Mouse (Mus musculus): ENCODE data around the gene Mboat1. TPM values are rescaled to one million over a fixed set of nuclear protein-coding genes. Genes with fewer than 3 reads are reported as not detected.
A peak's percentile ranks its signal among the peaks of the same experiment; 100 is the strongest.

Mboat1 gene
- polyA plus RNA-seq, 1 experiment = 1.8 TPM

GRCm38 (mm10) chr13:30251431-30251830, 115.1 kb downstream of the Mboat1 start:
- DNase-seq (ENCODE audit: low read depth) = no peak
- TF ChIP-seq CTCF (IDR thresholded peaks at IDR 0.05; ENCODE audit: borderline replicate concordance, extremely low read depth, insufficient read depth, insufficient read length) = no peak
- no peak for TF ChIP-seq POLR2A (IDR thresholded peaks at IDR 0.05; ENCODE audit: borderline replicate concordance, extremely low read depth, insufficient read depth, insufficient read length, poor library complexity, severe bottlenecking)

- DNase-seq (ENCODE audit: low read depth) = no peak
- TF ChIP-seq POLR2A (IDR thresholded peaks at IDR 0.05; ENCODE audit: borderline replicate concordance, extremely low read depth, insufficient read depth, insufficient read length, poor library complexity, severe bottlenecking) = no peak
- TF ChIP-seq CTCF (IDR thresholded peaks at IDR 0.05; ENCODE audit: borderline replicate concordance, extremely low read depth, insufficient read depth, insufficient read length) = no peak
These were observed 116.4 kb downstream of the Mboat1 start for GRCm38 (mm10) chr13:30252692-30253091.

GRCm38 (mm10) chr13:30253636-30254264, 117.5 kb downstream of the Mboat1 start:
- TF ChIP-seq CTCF (IDR thresholded peaks at IDR 0.05; ENCODE audit: borderline replicate concordance, extremely low read depth, insufficient read depth, insufficient read length) = no peak
- TF ChIP-seq POLR2A (IDR thresholded peaks at IDR 0.05; ENCODE audit: borderline replicate concordance, extremely low read depth, insufficient read depth, insufficient read length, poor library complexity, severe bottlenecking) = no peak
- peak; percentile 65 for DNase-seq (ENCODE audit: low read depth)

GRCm38 (mm10) chr13:30254421-30254820, 118.1 kb downstream of the Mboat1 start:
- no peak for DNase-seq (ENCODE audit: low read depth)

GRCm38 (mm10) chr13:30258802-30259201, 122.5 kb downstream of the Mboat1 start:
- no peak for TF ChIP-seq POLR2A (IDR thresholded peaks at IDR 0.05; ENCODE audit: borderline replicate concordance, extremely low read depth, insufficient read depth, insufficient read length, poor library complexity, severe bottlenecking)
- TF ChIP-seq CTCF (IDR thresholded peaks at IDR 0.05; ENCODE audit: borderline replicate concordance, extremely low read depth, insufficient read depth, insufficient read length) = no peak
- DNase-seq (ENCODE audit: low read depth) = no peak

More at GRCm38 (mm10) chr13:30254421-30254820, 118.1 kb downstream of the Mboat1 start:
- TF ChIP-seq POLR2A (IDR thresholded peaks at IDR 0.05; ENCODE audit: borderline replicate concordance, extremely low read depth, insufficient read depth, insufficient read length, poor library complexity, severe bottlenecking) (no peak), CTCF (IDR thresholded peaks at IDR 0.05; ENCODE audit: borderline replicate concordance, extremely low read depth, insufficient read depth, insufficient read length) (no peak)

- no peak for DNase-seq (ENCODE audit: low read depth)
- no peak for TF ChIP-seq CTCF (IDR thresholded peaks at IDR 0.05; ENCODE audit: borderline replicate concordance, extremely low read depth, insufficient read depth, insufficient read length)
- TF ChIP-seq POLR2A (IDR thresholded peaks at IDR 0.05; ENCODE audit: borderline replicate concordance, extremely low read depth, insufficient read depth, insufficient read length, poor library complexity, severe bottlenecking) = no peak
These were observed 123.0 kb downstream of the Mboat1 start for GRCm38 (mm10) chr13:30259326-30259725.

GRCm38 (mm10) chr13:30259912-30260560, 123.7 kb downstream of the Mboat1 start:
- TF ChIP-seq CTCF (IDR thresholded peaks at IDR 0.05; ENCODE audit: borderline replicate concordance, extremely low read depth, insufficient read depth, insufficient read length) = peak; percentile 90
- no peak for TF ChIP-seq POLR2A (IDR thresholded peaks at IDR 0.05; ENCODE audit: borderline replicate concordance, extremely low read depth, insufficient read depth, insufficient read length, poor library complexity, severe bottlenecking)
- peak; percentile 92 for DNase-seq (ENCODE audit: low read depth)

GRCm38 (mm10) chr13:30263681-30264080, 127.4 kb downstream of the Mboat1 start:
- no peak for DNase-seq (ENCODE audit: low read depth)
- TF ChIP-seq POLR2A (IDR thresholded peaks at IDR 0.05; ENCODE audit: borderline replicate concordance, extremely low read depth, insufficient read depth, insufficient read length, poor library complexity, severe bottlenecking) = no peak
- no peak for TF ChIP-seq CTCF (IDR thresholded peaks at IDR 0.05; ENCODE audit: borderline replicate concordance, extremely low read depth, insufficient read depth, insufficient read length)

GRCm38 (mm10) chr13:30264303-30264702, 128.0 kb downstream of the Mboat1 start:
- no peak for TF ChIP-seq CTCF (IDR thresholded peaks at IDR 0.05; ENCODE audit: borderline replicate concordance, extremely low read depth, insufficient read depth, insufficient read length)
- no peak for TF ChIP-seq POLR2A (IDR thresholded peaks at IDR 0.05; ENCODE audit: borderline replicate concordance, extremely low read depth, insufficient read depth, insufficient read length, poor library complexity, severe bottlenecking)
- no peak for DNase-seq (ENCODE audit: low read depth)

GRCm38 (mm10) chr13:30264765-30265164, 128.5 kb downstream of the Mboat1 start:
- TF ChIP-seq CTCF (IDR thresholded peaks at IDR 0.05; ENCODE audit: borderline replicate concordance, extremely low read depth, insufficient read depth, insufficient read length) (no peak), POLR2A (IDR thresholded peaks at IDR 0.05; ENCODE audit: borderline replicate concordance, extremely low read depth, insufficient read depth, insufficient read length, poor library complexity, severe bottlenecking) (no peak)
- no peak for DNase-seq (ENCODE audit: low read depth)

- TF ChIP-seq CTCF (IDR thresholded peaks at IDR 0.05; ENCODE audit: borderline replicate concordance, extremely low read depth, insufficient read depth, insufficient read length) = no peak
- TF ChIP-seq POLR2A (IDR thresholded peaks at IDR 0.05; ENCODE audit: borderline replicate concordance, extremely low read depth, insufficient read depth, insufficient read length, poor library complexity, severe bottlenecking) = no peak
- DNase-seq (ENCODE audit: low read depth) = no peak
These were observed 129.7 kb downstream of the Mboat1 start for GRCm38 (mm10) chr13:30266036-30266435.
